Mouse (Mus musculus): ENCODE results near the gene Smarcb1.
A peak's percentile ranks its signal among the peaks of the same experiment; 100 is the strongest.

Smarcb1 gene

DNA sequence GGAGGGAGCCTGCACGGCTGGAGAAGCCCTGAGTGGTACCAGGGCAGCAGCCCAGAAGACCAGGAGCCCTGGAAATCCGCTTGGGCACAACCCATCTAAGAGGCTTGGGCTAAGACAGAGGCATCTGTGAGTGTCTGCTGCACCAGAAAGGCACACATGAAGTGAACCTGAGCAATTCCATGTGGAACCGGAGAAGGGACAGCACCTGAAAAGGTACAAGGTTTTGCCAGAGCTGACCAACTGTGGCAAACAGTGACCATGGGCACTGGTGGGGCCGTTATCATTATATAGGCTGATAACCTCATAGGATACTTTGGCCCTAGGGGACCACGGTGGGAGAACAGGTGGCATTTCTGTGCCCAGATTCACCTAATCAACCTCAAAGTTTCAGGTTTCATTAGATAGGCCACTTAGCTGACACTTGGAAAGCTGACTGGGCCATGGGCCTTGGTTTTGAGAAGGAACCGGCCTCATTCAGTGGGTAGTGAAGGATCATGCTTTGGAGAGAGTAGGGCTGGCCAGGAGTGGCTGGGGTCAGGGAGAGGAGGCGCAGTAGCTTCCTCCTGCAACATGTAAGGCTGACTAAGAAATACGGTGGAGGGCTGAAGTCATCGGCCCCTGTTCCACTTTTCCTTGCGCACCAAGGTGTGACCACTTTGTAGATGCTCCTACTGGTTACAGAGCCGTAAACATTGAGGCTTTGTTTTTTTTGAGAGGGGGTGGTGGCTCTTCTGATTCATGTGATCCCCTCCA, 65.1 kb downstream of the Smarcb1 start:
- no peak for DNase-seq (ENCODE audit: low read depth, low spot score)

DNA sequence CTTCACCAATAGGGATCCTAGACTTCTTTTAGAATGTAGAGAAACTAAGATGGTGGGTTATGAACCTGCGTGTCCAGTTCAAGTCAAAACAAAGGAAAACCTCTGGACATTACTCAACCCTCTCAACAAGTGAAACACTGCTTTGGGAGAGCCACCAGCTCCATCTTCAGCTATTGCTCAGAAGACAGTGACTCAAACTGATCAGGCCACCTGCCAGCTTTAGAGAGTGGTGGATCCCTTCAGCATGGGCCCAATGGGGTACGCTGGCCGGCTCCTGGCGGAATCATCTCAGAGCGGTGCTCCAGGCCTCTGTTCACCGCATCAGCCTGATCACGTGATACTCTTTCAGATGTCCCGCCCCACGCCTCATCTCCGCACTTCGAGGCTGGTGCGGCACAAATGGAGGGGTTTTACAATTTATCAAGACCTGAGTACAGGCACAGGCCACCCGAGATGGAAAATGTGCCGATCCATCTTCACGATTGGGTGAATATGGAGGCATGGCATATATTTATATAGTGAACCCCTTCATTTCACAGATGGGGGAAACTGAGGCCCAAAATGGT, 65.9 kb downstream of the Smarcb1 start:
- DNase-seq (ENCODE audit: low read depth, low spot score) = no peak

DNA sequence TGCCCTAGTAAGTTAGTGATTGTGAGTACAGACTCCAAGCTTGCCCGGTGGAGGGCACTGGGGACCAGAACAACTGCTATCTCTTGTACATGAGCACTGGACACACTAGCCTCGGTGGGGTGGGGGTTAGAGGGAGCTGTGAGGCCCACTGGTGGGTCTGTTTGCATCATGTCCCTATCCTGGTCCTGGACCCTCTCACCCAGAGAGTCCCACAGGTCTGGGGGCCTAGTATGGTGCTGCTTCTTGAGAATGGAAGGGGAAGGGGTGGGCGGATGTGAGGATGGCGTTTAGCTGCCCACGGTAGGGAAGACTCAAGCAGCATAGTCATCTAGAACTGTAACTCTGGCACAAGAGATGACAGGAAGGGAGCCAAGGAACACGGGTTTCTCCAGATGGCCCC, 66.6 kb downstream of the Smarcb1 start:
- no peak for DNase-seq (ENCODE audit: low read depth, low spot score)

DNA sequence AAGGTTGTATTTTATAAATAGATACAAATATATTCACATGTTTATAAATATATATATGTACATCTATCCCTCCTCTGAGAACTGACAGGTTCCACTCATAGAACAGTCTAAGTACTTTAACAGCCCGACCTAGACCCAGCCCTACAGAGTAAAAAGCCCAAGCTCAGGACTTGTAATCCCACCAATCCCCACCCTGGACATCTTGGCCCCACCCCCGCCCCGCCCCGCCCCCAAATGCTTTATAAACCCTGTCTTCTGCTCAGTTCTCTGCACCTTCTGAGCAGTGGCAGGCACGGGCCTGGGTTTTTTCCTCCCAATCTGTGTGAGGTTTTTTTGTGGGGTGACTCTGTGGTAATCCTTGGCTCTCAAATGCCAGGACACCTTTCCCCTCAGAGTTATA, 67.3 kb downstream of the Smarcb1 start:
- no peak for DNase-seq (ENCODE audit: low read depth, low spot score)

DNA sequence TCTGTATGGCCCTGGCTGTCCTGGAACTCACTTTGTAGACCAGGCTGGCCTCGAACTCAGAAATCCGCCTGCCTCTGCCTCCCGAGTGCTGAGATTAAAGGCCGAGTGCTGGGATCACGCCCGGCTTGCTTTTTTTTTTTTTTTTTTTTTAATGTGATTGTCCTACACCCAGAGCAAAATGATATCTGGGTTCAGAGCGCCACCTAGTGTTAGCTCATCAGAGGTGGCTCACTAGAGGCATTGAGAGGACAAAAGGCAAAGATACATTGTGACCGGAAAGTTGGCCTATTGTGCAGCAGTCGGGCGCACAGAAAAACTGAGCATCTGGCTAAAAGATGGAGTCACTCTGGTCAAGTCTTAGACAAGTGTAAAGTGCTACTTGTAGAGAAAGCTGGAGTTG, 68.0 kb downstream of the Smarcb1 start:
- DNase-seq (ENCODE audit: low read depth, low spot score) = peak; percentile 93

DNA sequence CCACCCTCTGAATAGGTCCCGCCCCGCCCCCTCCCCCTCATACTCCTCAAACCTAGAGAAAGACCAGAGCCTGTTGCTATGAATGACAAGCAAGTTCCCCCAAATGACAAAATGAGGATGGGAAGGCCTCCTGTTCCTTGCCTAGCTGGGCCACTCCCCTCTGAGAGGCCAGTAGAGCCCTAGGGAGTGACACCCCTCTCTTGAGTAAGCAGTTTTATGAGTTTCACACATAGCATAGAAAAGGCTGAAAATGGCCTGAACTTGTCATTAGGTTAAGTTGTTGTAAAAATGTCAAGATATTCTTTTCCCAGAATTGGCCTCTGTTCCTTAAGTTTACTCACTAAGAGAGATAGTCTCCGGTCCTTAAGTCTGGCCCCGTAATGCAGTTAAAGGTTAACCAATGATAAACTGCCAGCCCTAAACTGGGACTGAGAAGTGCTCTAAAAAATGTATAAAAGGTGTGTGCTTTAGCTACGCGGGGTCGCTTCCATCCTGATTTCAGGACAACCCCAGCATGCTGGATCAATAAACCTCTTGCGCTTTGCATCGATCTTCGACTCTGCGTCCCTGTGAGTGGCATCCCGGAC, 68.8 kb downstream of the Smarcb1 start:
- no peak for DNase-seq (ENCODE audit: low read depth, low spot score)

DNA sequence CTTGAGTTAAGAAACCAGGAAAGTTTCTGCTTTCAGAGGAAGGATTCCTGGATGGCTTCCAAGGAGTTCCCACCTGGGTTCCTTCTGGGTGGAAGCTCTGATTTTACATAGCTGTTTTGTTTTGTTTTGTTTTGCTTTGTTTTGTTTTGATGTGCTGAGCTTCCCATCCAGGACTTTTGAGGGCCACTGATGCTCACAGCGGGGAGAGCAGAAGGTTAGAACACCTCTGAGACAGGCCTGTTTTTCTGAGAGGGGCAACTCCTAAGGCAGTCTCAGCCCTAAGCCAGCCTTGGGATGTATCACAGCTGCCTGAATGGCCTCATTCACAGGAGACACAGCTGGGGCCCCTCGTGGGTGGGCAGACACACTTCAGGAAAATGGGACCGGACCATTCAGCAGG, 69.7 kb downstream of the Smarcb1 start:
- peak; percentile 86 for DNase-seq (ENCODE audit: low read depth, low spot score)

DNA sequence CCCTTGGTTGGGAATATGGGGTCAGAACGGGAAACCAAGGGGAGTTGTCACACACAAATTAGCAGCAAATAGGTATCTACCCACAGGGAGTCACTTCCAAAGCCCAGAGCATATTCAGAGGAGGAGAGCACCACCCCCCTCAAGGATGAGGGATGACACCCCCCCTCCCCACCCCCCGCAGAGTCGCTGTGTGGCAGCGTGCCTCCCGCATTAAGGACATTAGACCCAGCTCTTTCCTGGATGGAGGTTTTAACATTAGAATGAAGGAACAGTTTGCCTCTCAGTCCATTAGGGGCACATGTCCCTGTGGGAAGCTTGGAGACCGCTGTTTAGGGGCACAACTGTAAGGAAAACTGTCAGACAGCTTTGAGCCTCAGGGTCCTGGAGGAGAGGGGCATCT, 70.3 kb downstream of the Smarcb1 start:
- peak; percentile 84 for DNase-seq (ENCODE audit: low read depth, low spot score)

DNA sequence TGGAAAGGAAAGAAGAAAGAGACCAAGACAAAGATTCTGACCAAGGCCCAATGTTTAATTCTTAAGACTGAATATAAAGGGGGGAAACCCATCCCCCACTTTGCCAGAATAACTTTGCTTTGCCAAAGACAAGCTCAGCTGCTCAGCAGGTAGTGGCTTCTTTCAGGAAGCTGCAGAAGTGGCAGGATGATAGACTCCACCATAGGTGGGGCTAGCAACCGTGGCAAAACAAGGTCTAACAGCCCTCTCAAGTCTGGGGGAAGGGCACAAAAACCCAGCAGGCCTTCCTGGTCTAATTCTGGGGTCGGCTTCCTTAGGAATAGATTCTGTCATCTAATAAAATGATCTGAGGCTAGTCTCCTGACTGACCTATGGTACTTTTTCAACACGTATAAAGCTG, 73.0 kb downstream of the Smarcb1 start:
- DNase-seq (ENCODE audit: low read depth, low spot score) = peak; percentile 54
